Mouse (Mus musculus): ENCODE results near the gene Jam3. TPM values are rescaled to one million over a fixed set of nuclear protein-coding genes. Genes with fewer than 3 reads are reported as not detected.

Jam3 gene
- polyA plus RNA-seq, 1 experiment: 22.9 TPM

- Histone ChIP-seq H3K4me3 (no peak overlapping the region), H3K27me3 (ENCODE audit: control insufficient read depth, insufficient read depth, insufficient read length) (no peaks in the 10 kb centered on the region), H3ac (ENCODE audit: control insufficient read depth, insufficient read length) (no peak overlapping the region), H3K4me2 (ENCODE audit: low read depth) (no peak overlapping the region), H3K79me2 (ENCODE audit: control insufficient read depth, insufficient read depth) (no peaks in the 10 kb centered on the region), H3K36me3 (ENCODE audit: control insufficient read depth, insufficient read depth) (peaks cover 14% of the 10 kb centered on the region)
- TF ChIP-seq POLR2A (IDR thresholded peaks at IDR 0.05; ENCODE audit: insufficient read length, low read depth) (no peak), TCF12 (IDR thresholded peaks at IDR 0.05; ENCODE audit: insufficient read depth, poor library complexity, severe bottlenecking) (no peak), USF1 (IDR thresholded peaks at IDR 0.05; ENCODE audit: low read depth) (no peak)
Measured at GRCm38 (mm10) chr9:27101466-27101865, 53.8 kb downstream of the Jam3 start.

DNA sequence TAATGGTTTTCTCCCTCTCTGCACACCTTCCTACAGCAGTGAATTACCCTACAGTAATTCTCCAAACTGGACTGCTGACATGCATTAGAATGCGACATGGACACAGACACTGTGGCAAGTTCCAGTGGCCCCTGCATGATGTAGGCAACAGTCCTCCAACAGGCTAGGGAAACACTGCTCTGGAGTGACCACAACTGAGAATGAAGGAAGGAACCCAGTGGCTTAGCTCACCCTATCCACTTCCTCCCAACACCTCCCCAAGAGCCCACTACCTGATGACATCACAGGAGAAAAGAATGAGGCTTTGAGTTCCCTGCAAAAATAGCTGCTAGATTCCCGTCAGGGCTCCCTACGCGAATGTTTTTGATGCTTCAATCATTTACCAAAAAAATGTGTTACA, 55.7 kb downstream of the Jam3 start:
- peaks cover 20% of the 10 kb centered on the region for H3K36me3 ChIP-seq (ENCODE audit: control insufficient read depth, insufficient read depth)
- no peaks in the 10 kb centered on the region for H3K27me3 ChIP-seq (ENCODE audit: control insufficient read depth, insufficient read depth, insufficient read length)
- no peak overlapping the region for H3K4me2 ChIP-seq (ENCODE audit: low read depth)
- no peaks in the 10 kb centered on the region for H3K79me2 ChIP-seq (ENCODE audit: control insufficient read depth, insufficient read depth)
- TF ChIP-seq SRF (IDR thresholded peaks at IDR 0.05; ENCODE audit: control insufficient read depth, insufficient read length, low read depth) (no peak), REST (IDR thresholded peaks at IDR 0.05; ENCODE audit: insufficient read depth, insufficient read length) (no peak)
- H3ac ChIP-seq (ENCODE audit: control insufficient read depth, insufficient read length): no peak overlapping the region
- no peak overlapping the region for H3K4me3 ChIP-seq

DNA sequence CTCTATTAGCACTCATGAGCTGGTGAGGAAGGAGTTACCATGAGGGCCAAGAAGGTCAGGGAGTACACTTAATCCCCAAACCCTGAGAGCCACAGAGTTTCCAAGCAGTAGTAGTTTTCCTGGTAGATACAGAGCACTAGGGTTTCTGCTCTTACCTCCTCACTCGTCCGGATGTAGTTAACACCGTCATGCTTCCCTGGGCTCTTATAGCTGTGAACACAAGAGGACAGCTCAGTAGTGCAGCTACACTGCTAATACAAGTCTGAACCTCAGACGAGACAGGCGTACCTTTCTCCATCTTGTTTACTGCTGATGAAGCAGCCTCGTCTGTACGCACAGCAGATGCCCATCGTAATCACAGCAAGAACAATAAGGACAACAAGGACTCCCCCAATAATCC, 56.7 kb downstream of the Jam3 start:
- H3ac ChIP-seq (ENCODE audit: control insufficient read depth, insufficient read length): no peak overlapping the region
- no peaks in the 10 kb centered on the region for H3K27me3 ChIP-seq (ENCODE audit: control insufficient read depth, insufficient read depth, insufficient read length)
- H3K4me3 ChIP-seq: no peak overlapping the region
- H3K36me3 ChIP-seq (ENCODE audit: control insufficient read depth, insufficient read depth): peaks cover 22% of the 10 kb centered on the region
- H3K4me2 ChIP-seq (ENCODE audit: low read depth): no peak overlapping the region
- TF ChIP-seq E2F4 (IDR thresholded peaks at IDR 0.05; ENCODE audit: insufficient read depth): no peak
- no peak for TF ChIP-seq MAX (IDR thresholded peaks at IDR 0.05; ENCODE audit: low read depth)
- TF ChIP-seq USF1 (IDR thresholded peaks at IDR 0.05; ENCODE audit: low read depth): no peak
- TF ChIP-seq SRF (IDR thresholded peaks at IDR 0.05; ENCODE audit: control insufficient read depth, insufficient read length, low read depth): no peak
- no peaks in the 10 kb centered on the region for H3K79me2 ChIP-seq (ENCODE audit: control insufficient read depth, insufficient read depth)

DNA sequence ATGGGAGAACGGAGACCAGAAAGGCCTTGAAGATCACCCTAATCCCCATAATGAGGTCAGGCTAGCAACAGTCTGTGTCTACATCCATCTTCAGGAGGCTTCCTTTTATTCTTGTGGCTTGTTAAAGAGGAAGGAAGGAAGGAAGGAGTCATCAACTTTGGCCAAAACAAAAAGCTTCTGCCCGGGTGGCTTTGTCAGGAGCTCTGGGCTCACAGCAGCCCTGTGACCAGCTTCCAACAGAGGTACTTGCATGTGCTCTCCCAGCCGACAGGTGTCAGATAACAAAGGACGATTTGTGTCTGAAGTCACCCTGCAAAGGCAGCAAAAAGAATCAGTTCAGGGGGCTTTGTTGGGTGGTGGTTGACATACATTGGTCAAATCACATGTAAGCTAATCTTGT, 57.1 kb downstream of the Jam3 start:
- Histone ChIP-seq H3K27me3 (ENCODE audit: control insufficient read depth, insufficient read depth, insufficient read length) (no peaks in the 10 kb centered on the region), H3ac (ENCODE audit: control insufficient read depth, insufficient read length) (no peak overlapping the region), H3K79me2 (ENCODE audit: control insufficient read depth, insufficient read depth) (no peaks in the 10 kb centered on the region), H3K4me2 (ENCODE audit: low read depth) (no peak overlapping the region), H3K4me3 (no peak overlapping the region), H3K36me3 (ENCODE audit: control insufficient read depth, insufficient read depth) (peaks cover 22% of the 10 kb centered on the region)
- no peak for TF ChIP-seq POLR2A (IDR thresholded peaks at IDR 0.05; ENCODE audit: insufficient read length, low read depth)
- TF ChIP-seq E2F4 (IDR thresholded peaks at IDR 0.05; ENCODE audit: insufficient read depth): no peak
- TF ChIP-seq REST (IDR thresholded peaks at IDR 0.05; ENCODE audit: insufficient read depth, insufficient read length): no peak
- no peak for TF ChIP-seq CEBPB (IDR thresholded peaks at IDR 0.05; ENCODE audit: insufficient read depth, poor library complexity, severe bottlenecking)
- no peak for TF ChIP-seq SRF (IDR thresholded peaks at IDR 0.05; ENCODE audit: control insufficient read depth, insufficient read length, low read depth)
- no peak for TF ChIP-seq MYOG (IDR thresholded peaks at IDR 0.05; ENCODE audit: control insufficient read depth in 1 of 3, insufficient read depth in 1 of 3, insufficient read length in 2 of 3, low read depth in 2 of 3)
- TF ChIP-seq MYOD1 (IDR thresholded peaks at IDR 0.05; ENCODE audit: control insufficient read depth in 1 of 3, insufficient read length in 2 of 3, low read depth in 2 of 3): no peak
- TF ChIP-seq POLR2AphosphoS2 (IDR thresholded peaks at IDR 0.05; ENCODE audit: insufficient read length, low read depth): no peak
- no peak for TF ChIP-seq TCF3 (IDR thresholded peaks at IDR 0.05; ENCODE audit: insufficient read length, low read depth)
- TF ChIP-seq USF1 (IDR thresholded peaks at IDR 0.05; ENCODE audit: low read depth): no peak
- no peak for TF ChIP-seq TCF12 (IDR thresholded peaks at IDR 0.05; ENCODE audit: insufficient read depth, poor library complexity, severe bottlenecking)
- no peak for TF ChIP-seq MAX (IDR thresholded peaks at IDR 0.05; ENCODE audit: low read depth)

DNA sequence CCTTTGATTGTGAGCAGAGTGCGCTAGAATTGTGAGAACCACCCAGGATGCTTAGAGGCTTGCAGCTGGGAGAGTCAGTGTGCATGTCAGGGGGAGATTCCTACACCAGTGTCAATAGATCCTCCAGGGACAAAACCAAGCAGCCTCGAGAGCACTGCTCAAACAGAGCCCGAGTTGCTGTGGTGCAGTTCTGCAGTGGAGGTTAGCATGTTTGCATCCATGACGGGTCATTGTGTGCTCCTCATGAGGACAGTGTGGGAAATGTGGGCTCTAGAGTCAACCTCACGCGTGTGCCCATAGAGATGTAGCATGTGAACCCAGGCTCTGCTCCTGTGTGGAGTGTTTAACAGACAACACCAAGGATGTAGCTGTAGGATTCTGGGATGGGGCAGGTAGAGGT, 62.3 kb downstream of the Jam3 start:
- no peak for TF ChIP-seq POLR2A (IDR thresholded peaks at IDR 0.05; ENCODE audit: insufficient read length, low read depth)
- no peak for TF ChIP-seq USF1 (IDR thresholded peaks at IDR 0.05; ENCODE audit: low read depth)
- TF ChIP-seq TCF3 (IDR thresholded peaks at IDR 0.05; ENCODE audit: insufficient read length, low read depth): no peak
- TF ChIP-seq CEBPB (IDR thresholded peaks at IDR 0.05; ENCODE audit: insufficient read depth, poor library complexity, severe bottlenecking): no peak
- no peak for TF ChIP-seq POLR2AphosphoS2 (IDR thresholded peaks at IDR 0.05; ENCODE audit: insufficient read length, low read depth)
- no peak for TF ChIP-seq SRF (IDR thresholded peaks at IDR 0.05; ENCODE audit: control insufficient read depth, insufficient read length, low read depth)
- no peak for TF ChIP-seq REST (IDR thresholded peaks at IDR 0.05; ENCODE audit: insufficient read depth, insufficient read length)
- TF ChIP-seq MYOG (IDR thresholded peaks at IDR 0.05; ENCODE audit: control insufficient read depth in 1 of 3, insufficient read depth in 1 of 3, insufficient read length in 2 of 3, low read depth in 2 of 3): no peak
- TF ChIP-seq TCF12 (IDR thresholded peaks at IDR 0.05; ENCODE audit: insufficient read depth, poor library complexity, severe bottlenecking): no peak
- TF ChIP-seq MYOD1 (IDR thresholded peaks at IDR 0.05; ENCODE audit: control insufficient read depth in 1 of 3, insufficient read length in 2 of 3, low read depth in 2 of 3): no peak
- TF ChIP-seq E2F4 (IDR thresholded peaks at IDR 0.05; ENCODE audit: insufficient read depth): no peak
- TF ChIP-seq MAX (IDR thresholded peaks at IDR 0.05; ENCODE audit: low read depth): no peak
- Histone ChIP-seq H3ac (ENCODE audit: control insufficient read depth, insufficient read length) (no peak overlapping the region), H3K4me2 (ENCODE audit: low read depth) (no peak overlapping the region), H3K27me3 (ENCODE audit: control insufficient read depth, insufficient read depth, insufficient read length) (no peaks in the 10 kb centered on the region), H3K36me3 (ENCODE audit: control insufficient read depth, insufficient read depth) (peaks cover 21% of the 10 kb centered on the region), H3K79me2 (ENCODE audit: control insufficient read depth, insufficient read depth) (no peaks in the 10 kb centered on the region), H3K4me3 (no peak overlapping the region)

Measured in myocyte (in vitro differentiated cells).